Mouse (Mus musculus) heart, adult 2 months (tissue): ENCODE data around the gene Golga4.

Experiments
- CTCF ChIP-seq: fragments of 200-600 bp; IDR thresholded peaks from 2 replicates; pipeline ENCODE4 v1.8.1; 2022; ENCODE audit warnings: antibody characterized with exemption, mild to moderate bottlenecking, moderate library complexity
- EP300 ChIP-seq: fragments of 200-500 bp; IDR thresholded peaks from 2 replicates; pipeline ENCODE4 v1.6.1; 2011; ENCODE audit warnings: low read depth, low read length, control low read depth; ENCODE audit not compliant: insufficient read depth

GRCm38 (mm10) chr9:118477281-118477931, 28.7 kb upstream of the Golga4 start:
- TF ChIP-seq EP300 = no peak
- no peak for TF ChIP-seq CTCF
